Mouse (Mus musculus) CD4-positive, CD25-positive, alpha-beta regulatory T cell, adult 4 months (primary cell): Measurements from ENCODE around the gene Parp8. TPM values are rescaled to one million over a fixed set of nuclear protein-coding genes. Genes with fewer than 3 reads are reported as not detected.

ENCODE experiments used
- ATAC-seq: one replicate; pipeline ENCODE4 v1.8.0; 2017
- polyA plus RNA-seq, 2 experiments: library from polyadenylated mRNA; unstranded; fragments of 100-300 nt; shearing (Covaris generic); gene quantifications; one replicate each; pipeline ENCODE4 v1.2.1; 2017

Gene Parp8
- polyA plus RNA-seq, 2 experiments from 2014 or later = 16.8 to 25.7 TPM

- ATAC-seq = no peak
Observed at GRCm38 (mm10) chr13:117018676-117019075, 6.7 kb downstream of the Parp8 start.

DNA sequence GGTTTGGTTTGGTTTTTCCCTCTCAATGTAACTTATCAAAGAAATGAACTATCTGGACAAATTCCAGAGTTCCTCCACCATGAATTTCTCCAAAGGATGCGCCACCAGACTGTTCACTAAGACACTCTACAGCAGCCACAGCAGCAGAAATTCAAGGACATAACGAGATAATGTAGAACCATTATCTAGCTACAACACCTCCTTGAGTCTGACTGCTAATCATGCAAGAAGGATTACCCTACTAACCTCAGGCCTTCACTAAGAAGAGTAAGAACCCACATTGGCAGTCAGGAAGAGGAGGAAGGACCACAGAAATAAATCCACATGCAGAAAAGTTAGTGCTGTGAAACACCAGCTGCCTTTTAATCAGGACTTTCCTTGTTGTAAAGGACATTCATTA, 11.8 kb downstream of the Parp8 start:
- no peak for ATAC-seq

GRCm38 (mm10) chr13:117012031-117012430, 13.3 kb downstream of the Parp8 start:
- no peak for ATAC-seq

DNA sequence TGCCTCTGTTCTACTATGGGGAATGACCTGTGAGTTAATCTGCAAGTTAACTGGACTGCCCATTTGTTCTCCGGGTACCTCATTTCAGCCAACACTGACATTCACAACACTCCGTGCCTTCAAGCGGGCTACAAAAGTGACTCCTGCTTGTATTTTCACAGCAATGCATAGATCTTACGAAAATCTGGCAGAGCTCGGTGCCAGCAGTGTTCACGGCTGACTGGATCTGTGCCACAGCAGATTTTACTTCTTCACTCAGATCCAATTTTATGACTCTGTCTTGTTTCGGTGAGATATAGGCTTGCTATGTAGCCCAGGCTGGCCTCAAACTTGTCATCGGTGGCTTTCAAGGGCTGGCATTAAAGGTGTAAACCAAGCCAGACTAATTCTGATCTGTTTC, 15.2 kb downstream of the Parp8 start:
- no peak for ATAC-seq

DNA sequence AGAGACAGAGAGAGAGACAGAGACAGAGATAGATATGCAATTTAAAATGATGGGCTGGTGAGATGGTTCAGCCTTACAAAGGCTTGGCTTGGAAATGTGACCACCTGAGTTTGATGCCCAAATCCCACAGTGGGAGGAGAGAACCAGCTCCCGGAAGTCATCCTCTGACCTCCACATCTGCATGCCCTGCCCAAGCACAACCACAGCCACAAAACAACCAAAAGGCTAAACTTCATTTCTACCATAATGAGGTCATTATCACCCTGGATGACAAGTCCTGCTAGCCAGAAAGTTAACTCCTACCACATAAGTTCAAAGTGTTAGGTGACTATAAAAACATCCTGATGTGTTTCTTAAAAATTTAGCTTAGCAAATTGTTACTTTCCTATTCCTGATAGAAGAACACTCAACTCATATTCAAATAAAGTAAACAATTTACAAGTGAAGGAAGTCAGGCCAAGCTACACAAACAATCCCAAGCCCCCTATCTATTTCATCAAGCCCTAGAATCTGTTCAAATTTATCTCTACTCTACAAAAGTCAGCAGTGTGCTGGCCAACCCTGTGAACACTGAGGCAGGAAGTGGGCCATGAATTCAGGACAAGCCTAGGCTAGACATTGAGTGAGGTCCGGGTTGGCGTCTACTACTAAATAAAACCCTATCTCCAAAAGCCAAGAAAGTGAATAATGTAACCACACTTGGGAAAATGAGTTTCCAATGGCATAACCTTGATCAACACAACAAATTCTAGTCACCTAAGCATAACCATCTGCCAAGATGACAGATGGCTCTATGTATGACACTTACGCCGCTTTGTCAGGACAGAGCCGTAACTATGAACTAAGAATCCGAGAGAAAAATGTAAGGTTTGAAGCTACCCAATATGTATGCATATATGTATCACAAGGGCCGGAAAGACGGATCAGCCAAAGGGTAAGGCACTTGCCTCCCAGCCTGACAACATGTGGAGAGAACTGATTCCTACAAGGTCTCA, 17.0 kb downstream of the Parp8 start:
- peak; percentile 61 for ATAC-seq

DNA sequence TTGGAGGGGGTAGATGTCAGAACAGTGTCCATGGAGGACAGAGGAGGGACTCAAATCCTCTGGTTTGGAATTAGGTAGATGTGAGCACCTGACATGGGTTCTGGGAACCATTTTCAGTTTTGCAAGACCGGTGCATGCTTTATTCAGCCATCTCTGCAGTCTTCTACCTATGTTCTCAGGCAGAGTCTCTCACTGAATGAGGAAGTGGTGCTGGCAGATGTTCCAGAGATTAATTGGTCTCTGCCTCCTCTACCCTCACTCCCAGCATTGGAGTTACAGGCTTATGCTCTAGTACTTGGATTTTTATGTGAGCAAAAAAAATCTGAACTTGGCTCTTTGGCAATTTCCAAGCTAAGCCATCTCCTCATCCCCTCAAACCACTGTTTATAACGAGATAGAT, 17.8 kb downstream of the Parp8 start:
- no peak for ATAC-seq

GRCm38 (mm10) chr13:117006638-117007037, 18.7 kb downstream of the Parp8 start:
- ATAC-seq = no peak

- ATAC-seq = no peak
Observed at GRCm38 (mm10) chr13:117000493-117000892, 24.8 kb downstream of the Parp8 start.

- peak; percentile 20 for ATAC-seq
Observed at GRCm38 (mm10) chr13:116991560-116991959, 33.8 kb downstream of the Parp8 start.

GRCm38 (mm10) chr13:116990327-116990726, 35.0 kb downstream of the Parp8 start:
- peak; percentile 21 for ATAC-seq

- ATAC-seq = no peak
Observed at GRCm38 (mm10) chr13:116988706-116989105, 36.6 kb downstream of the Parp8 start.

GRCm38 (mm10) chr13:116988208-116988607, 37.1 kb downstream of the Parp8 start:
- ATAC-seq = no peak

- ATAC-seq = no peak
Observed at GRCm38 (mm10) chr13:116987284-116987683, 38.1 kb downstream of the Parp8 start.

DNA sequence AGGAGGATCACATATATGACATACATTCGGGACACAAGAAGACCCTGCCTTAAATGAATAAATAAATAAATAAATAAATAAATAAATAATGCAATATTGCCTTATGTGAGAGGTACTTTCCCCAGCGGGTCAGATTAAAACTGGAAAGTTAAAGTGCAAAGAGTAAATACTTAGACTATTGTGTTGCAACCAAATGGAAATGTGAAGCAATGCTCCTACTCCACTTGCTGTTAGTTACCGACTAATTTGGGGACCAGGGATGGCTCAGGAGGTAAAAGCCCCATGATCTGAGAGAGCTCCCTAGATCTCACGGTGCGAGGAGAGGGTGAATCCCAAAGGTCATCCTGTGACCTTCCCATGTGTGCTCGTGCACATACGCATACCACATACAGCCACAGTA, 38.7 kb downstream of the Parp8 start:
- no peak for ATAC-seq

DNA sequence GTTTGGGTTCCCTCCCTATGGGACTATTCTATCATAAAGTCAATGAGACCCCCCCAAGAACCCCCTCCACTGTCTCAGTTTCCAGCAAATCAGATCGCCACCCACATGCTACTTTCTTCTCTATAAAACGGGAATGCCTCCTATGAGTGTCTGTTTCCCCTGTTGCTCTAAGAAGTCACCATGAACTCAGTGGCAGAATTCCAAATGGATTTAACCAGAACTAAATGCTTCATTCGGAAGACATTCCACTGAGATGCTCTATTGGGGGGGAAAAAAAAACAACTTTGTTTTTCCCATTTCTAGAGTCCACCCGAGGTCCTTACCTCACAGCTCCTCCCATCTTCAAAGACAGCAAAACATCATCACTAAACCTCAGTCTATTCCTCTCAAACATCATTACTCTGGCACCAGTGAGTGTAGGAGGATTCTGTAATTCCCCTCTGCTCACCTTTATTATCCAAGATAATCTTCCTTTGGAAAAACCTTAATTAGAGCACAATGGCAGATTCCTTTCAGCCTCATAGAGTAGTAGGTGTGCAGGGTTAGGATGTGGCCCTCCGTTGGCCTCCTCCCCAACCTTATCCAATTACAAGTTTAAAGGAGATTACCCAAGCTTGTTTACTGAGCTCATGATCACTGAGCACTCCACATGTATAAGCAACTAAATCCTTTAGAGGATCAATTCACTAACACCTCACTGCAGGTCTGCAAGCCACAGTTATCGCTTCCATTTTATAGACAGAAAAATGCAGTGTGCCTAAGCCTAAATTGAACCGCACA, 51.1 kb downstream of the Parp8 start:
- no peak for ATAC-seq

DNA sequence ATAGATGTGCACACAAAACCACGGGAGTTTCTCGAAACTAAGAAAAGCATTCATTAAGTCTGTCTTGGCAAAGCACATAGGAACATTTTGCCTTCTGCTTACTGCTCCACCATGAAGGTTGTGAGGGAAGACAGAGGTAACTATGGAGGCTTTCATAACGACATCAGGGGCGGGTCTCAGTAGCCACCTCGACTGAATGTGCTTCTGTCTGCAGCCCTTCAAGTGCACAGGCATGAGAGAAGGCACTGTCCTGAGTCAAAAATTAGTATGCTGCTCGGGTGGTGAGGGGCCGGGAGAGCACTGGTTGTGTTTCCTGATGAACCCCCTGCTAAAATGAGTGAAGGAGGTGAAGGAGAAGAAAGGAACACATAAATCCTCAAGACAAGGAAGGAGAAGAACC, 51.8 kb downstream of the Parp8 start:
- no peak for ATAC-seq

DNA sequence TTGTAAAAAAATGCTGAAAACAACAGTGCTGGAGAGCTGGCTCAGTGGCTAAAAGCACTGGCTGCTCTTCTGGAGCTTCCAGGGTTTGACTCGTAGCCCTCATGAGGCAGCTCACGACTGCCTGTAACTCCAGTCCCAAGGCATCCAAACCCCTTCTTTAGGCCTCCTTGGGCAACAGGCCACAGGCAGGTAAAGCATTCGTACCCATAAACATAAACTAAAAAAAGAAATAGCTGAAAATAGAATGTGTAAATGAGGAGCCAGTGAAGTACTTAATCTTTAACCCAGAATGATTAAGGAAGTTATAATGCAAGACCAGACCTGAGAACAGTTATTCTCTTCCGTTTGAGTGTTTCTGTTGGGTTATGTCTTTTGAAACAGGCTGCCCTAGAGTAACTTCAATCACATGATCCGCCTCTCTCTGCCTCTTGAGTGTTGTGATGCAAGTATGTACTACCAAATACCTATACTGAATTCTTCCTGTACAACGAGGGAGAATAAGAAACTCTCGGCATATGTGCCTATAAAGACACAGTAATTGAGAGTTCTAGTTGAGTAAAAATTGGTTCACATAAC, 53.2 kb downstream of the Parp8 start:
- peak; percentile 65 for ATAC-seq

DNA sequence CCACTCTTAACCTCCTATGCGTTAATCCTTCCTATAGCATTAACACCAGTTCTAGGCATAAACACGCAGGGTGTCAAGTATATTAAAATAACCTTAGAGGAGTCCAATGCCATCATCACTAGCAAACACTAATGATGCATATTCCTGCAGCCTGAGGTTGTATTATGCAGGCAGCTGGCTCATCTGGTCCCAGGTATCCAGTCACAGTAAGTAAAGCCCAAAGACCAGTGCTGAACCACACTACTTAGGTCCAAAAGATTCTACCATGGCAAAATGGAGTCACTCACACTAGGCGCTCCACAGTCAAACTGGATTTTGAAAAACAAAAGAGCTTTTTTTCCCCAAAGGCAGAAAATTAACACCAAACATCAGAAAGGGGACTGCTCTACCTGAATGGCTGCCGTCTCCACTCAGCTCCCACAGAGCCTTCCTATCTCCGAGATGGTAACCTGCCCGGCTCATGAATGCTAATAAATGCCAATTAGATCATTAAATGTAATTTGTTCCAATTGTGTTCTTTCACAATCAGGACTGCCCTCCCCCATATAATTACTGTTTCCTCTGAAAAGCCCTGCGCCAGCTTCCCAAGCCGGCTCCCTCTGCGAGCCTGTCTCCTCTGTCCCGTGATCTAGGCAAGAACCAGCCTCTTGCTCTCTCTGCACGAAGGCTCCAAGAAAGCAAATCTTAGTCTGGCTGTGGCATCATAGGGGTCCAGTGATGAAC, 54.5 kb downstream of the Parp8 start:
- ATAC-seq = no peak

DNA sequence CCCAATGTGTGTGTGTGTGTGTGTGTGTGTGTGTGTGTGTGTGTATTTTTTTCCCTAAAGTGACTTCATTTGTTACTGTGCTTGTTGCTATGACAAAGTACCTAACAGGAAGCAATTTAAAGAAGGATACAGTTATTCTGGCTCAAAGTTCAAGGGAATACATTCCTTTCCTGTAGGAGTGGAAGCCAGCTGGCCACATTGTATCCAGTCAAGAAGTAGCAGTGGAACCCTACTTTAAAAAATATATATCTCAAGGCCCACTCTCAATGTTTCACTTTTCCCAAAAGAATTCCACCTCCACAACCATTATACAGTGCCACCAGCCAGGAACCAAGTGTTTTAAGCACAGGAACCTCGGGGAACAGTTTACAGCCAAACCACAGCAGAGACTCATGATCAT, 55.7 kb downstream of the Parp8 start:
- no peak for ATAC-seq

DNA sequence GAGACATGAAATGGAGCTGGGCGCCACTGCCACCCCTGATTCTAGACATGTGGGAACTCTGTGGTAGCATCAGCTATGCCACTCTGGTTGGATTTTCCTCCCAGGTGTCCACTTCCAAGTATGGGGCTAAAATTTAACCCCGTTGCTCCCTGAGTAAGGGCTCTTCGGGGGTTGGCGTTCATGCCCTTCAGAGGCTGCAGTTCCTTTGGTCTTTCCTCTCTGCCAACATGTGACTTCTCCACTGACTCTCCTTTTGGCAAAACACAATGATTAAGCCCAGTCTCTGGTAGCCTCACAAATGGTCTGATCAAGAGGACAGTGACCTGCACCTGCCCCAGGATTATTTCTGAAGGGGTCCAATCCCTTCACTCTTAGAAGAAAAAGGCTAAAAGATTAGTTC, 56.4 kb downstream of the Parp8 start:
- ATAC-seq = no peak

- ATAC-seq = peak; percentile 62
Observed at GRCm38 (mm10) chr13:116967459-116967858, 57.9 kb downstream of the Parp8 start.
